Mouse (Mus musculus) B cell, adult 67 days (primary cell): Measurements from ENCODE around the gene 3830403N18Rik. TPM values are rescaled to one million over a fixed set of nuclear protein-coding genes. Genes with fewer than 3 reads are reported as not detected.

ENCODE experiments used
- total RNA-seq, 2 experiments: library from RNA; stranded (reverse); gene quantifications; 4 replicates each; pipeline ENCODE4 v1.2.4; 2023

The 3830403N18Rik gene
- not detected for total RNA-seq

GRCm38 (mm10) chrX:56136336-56136909 lies at the start of gene 3830403N18Rik:
Gene 3830403N18Rik, plus strand, starts transcription at chrX:56136572.

Other genes with a start within 250 kb of the 3830403N18Rik start
- not detected for gene Gm773, start 76.3 kb downstream of the 3830403N18Rik start, total RNA-seq
- not detected for gene Zfp449, start 209.8 kb downstream of the 3830403N18Rik start, total RNA-seq
- not detected for gene Smim10l2a, start 238.0 kb downstream of the 3830403N18Rik start, total RNA-seq